Mouse (Mus musculus): ENCODE results near the gene Brd3os.
A peak's percentile ranks its signal among the peaks of the same experiment; 100 is the strongest.

The Brd3os gene

DNA sequence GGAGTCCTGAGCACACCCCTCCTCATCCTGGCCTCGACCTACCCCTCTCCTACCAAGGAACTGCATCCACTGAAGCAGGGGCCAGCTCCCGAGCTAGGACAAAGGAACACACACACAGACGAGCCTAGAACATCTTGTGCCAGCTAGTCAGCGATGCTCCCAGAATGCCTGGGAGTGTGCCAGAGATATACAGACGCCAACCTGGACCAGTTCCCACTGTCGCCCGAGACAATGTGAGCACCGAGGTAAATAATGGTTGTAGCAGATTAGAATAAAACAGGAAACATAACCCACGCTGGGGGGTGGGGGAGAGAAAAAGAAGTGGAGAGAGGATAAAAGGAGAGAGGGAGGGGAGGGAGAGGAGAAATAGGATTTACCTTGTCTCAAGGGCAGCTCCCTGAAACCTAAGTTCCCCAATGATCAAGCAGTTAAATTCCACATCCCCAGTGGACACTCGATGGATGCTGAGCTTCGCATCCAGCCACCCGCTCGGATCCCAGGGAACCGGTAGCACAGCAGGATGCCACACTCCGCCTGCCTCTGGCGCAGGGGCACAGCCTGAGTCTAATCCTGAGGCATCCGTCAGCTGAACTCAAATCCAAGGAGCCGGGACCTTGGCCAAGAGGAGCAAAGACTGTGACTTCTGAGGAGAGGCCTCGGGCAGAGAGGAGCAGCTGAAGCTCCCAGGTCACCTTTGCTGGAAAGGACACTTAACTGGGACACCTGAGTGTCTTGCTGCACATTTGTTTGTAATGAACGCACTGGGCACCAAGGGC, 20.6 kb upstream of the Brd3os start:
- DNase-seq (ENCODE audit: low read depth, low spot score) = no peak

DNA sequence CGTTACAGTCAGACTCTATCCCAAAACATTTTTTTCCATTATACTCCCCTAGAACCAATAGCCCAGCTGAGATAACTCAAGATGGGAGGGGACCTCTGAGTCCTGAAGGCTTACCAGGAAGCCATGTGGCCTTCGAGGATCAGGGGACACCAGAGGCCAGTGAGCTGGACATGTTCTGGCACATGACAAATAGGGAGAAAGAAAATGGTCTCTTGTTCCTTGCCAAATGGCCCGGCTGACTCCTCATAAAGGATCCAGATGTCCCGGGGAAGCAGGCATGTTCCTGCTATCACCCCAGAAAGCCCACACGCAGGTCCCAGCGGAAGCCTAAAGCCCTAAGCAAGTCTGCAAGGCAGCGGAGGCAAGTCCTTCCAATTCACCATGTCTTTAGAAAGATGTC, 18.5 kb upstream of the Brd3os start:
- DNase-seq (ENCODE audit: low read depth, low spot score) = no peak

DNA sequence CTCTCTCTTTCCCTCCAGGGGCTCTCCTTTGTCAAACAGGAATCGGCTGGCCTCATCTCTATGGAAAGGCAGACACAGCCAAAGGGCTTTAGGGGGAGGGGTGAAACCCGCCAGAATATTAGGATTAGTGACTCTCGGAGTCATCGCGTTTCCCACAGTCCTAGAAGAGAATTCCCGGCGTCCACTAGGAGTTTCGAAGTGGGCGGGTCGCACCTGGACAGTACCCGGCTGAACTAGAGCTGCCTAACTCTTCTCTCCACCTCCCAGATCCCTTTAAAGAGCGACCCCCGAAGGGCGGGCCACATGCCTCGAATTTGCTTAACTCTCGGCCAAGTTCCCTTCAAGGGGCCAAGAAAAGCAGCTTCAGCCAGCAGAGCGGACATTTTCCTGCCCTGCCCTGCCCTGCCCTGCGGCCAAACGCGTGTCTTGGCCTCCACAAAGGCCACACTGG, 16.9 kb upstream of the Brd3os start:
- peak; percentile 73 for DNase-seq (ENCODE audit: low read depth, low spot score)

DNA sequence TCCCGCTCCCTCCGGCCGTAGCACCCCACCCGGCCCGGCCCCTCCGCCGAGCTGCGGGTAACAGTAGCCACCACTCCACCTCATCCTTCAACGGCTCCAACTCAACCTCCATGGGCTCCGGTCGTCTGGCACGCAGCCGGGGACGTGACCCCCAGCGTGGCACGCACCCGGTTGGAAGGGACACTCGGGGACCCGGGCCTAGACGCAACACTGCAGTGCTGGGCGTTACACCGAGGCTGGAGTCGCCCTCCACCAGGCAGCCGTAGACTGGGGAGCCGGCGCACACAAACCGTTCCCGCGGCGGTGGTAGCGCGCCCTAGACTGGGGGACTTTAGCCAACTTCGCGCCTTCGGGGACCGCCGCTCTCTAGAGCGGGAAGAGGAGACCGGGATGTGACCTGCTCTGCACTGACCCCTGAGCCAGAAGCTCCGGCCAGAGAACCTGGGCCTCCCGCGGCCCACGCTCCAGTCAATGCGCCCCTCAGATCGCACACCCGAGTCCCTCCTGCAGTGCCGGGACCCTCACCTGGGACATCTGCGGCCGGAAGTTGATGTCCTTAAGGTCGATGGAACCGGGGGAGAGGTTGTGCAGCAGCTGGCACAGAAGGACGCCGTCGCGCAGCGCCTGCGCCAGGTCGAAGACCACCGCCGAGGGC, 16.2 kb upstream of the Brd3os start:
- peak; percentile 54 for DNase-seq (ENCODE audit: low read depth, low spot score)

DNA sequence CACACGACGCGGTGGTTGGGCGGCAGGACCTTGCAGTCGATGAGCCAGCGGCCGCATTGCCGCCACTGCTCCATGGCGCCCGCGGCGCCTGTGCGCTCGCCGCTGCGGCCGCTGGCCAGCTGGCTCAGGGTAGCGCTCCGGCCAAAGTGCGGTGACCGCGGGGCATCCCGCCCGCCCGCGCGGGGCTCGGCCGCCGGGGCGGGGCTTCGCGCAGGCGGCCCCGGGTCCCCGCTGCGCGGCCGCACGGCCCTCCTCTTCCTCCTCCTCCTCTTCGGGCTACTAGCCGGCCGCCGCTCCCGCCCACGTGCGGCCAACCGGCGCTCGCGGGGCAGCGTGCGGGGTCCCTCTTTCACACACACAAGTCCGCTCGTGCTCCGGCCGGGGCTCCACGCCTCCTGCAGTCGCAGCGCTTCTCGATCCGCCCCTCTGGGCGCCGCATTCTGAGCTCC, 15.7 kb upstream of the Brd3os start:
- no peak for DNase-seq (ENCODE audit: low read depth, low spot score)

DNA sequence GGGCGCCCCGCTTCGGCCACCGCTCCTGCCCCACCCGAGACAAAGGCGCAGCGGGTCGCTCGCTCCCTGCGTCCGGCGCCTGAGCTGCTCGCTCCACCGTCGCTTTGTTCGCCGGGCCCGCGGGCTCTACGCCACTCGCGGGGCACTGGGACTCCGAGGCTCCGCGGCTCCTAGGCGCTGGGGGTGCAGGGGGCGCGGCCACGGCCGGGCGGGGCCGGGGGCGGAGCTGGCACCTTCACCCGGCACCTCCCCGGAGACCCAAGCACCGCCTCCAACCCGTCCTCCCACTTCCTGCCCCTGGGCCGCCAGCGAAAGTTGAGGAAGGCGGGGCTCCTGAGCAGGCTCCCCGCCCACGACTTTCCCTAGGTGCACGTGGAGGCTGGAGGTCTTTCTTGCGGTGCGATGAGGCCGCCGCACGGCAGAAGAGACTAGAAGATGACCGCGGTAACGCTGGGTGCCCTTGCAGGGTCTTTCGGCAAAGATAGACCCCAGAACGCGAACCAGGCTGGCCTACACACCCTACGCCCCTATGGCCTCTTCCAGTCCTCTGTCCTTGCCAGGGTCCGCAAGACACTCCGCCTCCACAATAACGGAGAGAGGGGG, 15.2 kb upstream of the Brd3os start, which contains the start of gene Vav2:
Gene Vav2 (minus strand): TSS at position 179 of the 603 bp plus-strand sequence.
- DNase-seq (ENCODE audit: low read depth, low spot score) = peak; percentile 95

DNA sequence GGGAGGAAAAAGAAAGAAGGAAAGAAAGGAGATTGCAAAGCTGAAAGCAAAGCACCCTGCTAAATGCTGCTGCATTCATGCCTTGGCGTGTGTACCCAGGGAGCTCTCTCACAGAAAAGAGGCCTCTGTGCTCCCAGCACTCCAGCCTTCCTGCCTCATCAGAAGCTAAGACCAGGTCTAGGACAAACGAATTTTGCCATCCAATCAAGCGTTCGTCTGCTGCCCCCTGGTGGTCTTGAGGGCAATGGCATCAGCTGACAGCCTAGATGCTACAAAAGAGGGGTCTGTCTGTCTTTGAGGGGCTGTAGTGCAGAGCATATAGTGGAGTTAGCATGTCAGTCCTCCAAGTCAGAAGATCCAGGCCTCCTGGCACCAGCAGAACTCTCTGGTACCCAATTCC, 14.1 kb upstream of the Brd3os start:
- DNase-seq (ENCODE audit: low read depth, low spot score) = peak; percentile 91

DNA sequence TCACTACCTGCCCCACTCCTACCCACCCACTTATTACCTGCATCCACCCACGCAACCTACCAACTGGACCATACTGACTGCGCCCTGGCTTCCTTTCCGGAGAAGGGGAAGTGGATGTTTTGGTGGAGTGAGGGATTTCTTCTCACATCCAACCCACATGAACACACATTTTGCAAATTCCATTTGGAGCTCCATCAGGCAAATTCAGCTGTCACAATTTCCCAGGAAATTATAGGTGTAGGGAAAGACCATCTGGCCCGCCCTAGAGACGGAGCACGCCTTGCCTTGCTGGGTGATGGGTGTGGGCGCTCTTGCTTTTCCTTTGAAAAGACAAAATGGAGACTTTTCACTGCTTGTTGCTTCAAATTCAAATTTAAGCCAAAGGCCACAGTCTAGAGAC, 11.5 kb upstream of the Brd3os start:
- no peak for DNase-seq (ENCODE audit: low read depth, low spot score)

DNA sequence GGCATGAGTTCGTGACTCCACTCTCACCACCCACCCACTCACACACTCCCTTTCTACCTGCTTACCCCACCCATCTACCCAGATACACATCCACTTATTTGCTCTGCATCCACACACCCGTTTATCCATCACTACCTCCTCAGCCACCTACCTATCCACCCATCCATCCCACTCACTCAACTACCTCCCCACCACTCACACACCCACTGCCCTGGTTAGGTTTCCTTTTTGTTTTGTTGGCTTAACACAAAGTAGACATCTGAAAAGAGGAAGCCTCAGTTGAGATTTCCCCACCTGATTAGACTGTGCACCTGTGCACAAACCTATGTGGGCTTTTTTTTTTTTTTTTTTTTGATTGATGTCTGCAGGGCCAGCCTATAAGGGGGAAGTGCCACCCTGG, 9.5 kb upstream of the Brd3os start:
- no peak for DNase-seq (ENCODE audit: low read depth, low spot score)

DNA sequence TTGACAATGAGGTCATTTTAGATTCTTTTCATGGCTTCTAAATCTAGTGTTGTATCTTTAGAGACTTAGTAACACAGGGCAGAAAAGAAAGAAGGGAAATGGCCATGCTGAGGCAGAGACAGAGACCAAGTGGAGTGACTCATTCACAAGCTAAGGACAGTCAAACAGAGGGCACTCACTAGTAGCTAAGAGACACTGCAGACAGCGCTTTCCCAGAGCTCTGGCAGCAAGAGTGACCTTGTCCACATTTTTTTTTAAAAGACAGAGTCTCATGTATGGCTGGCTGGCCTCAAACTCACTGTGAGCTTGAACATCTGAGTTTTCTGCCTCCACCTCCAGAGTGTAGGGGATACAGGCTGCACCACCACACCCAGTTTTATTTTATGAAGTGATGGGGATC, 4.2 kb upstream of the Brd3os start:
- DNase-seq (ENCODE audit: low read depth, low spot score) = no peak

DNA sequence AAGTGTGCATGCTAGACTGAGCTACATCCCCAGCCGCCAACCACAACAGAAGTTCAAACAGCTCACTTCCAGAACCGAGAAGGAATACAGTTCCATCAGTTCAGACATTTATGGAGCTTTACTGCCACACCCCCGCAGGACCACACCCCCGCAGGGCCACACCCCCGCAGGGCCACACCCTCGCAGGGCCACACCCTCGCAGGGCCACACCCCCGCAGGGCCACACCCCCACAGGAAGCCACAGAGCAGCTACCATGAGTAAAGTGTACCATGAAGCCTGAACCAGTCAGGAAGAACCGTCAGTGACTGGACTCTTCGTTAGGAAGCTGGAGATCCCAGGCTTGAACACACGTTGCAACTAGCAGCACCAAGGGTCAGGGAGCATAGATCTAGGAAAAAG, 3.8 kb upstream of the Brd3os start:
- no peak for DNase-seq (ENCODE audit: low read depth, low spot score)

DNA sequence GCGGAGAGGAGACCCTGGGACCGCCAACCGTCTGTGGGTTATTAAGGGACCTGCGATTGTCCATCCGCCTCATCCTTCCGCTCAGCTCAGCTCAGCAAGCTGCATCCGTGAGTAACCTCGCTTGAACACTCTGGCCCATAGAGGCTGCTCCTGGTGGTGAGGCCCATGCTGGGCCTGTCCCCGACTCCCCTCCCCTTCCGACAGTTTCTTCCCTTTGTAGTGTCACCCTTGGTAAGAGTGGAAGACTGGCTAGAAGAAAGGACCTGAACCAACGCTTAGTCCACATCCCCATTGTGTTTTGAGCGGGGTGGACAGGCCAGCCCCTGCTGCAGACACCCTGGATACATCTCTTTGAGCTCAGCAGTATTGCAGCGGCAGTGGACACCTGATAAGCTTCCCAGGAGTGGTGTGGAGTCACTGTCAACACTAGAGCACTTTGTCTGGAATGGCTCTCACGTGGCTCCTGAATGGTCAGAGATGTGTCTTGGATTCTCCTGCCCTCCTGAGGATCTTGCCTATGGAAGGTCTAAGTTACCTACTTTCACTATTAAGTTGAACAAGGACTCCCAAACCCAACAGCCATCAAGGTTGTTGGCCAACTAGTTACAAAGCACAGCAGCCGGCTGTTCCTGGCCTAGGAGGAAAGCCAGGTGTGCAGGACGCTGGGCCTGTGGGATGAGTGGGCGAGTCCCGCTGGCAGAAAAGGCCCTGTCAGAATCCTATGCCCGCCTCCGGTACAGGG, 755 bp downstream of the Brd3os start:
- no peak for DNase-seq (ENCODE audit: low read depth, low spot score)

DNA sequence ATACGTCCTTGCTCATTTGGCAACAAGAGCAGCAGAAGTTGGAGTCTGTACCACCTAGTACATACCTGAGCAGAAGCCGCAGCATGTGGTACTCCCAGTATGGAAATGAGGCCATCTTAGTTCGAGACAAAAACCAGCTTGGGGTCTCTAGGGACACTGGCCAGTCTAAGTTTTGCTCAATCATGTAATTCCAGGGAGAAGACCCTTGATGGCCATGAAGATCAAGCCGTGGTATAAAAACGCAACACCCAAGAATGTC, 1.3 kb downstream of the Brd3os start:
- no peak for DNase-seq (ENCODE audit: low read depth, low spot score)

DNA sequence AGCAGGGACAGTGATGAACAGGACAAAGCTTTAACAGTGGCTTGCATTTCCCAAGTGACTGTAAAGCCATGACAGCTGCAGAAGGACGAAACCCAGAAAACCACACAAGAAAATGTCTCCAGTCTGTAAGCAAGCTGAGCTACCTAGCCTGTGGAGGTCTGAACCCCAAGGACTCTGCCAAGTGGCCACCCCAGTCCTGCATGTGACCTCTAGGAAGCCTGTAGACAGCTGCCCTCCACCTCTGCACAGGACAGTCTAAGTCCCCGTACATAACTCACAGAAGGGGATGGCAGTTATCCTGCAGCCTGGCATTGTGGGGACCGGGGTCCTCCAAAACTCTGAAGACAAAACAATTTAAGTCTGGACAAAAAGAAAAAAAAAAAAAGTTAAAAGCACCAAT, 3.8 kb downstream of the Brd3os start:
- no peak for DNase-seq (ENCODE audit: low read depth, low spot score)

DNA sequence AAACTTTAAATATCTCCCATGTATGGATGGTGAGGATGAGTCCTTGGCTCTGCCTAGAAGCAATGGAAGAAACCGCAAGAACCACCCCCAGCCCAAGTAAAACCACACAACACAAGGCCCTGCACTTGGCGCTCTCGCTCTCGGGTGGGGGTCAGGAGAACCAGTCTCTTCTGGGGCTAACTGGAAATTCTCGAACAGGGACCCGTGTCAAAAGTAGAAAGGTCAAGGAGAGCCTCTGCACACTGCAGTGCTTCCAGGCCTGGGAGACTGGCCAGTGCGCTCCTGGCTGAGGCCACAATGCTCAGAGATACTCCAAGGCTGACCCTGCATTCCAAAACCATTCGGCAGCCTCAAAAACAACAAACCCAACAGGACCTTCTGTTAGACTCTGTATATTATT, 4.7 kb downstream of the Brd3os start:
- DNase-seq (ENCODE audit: low read depth, low spot score) = no peak

DNA sequence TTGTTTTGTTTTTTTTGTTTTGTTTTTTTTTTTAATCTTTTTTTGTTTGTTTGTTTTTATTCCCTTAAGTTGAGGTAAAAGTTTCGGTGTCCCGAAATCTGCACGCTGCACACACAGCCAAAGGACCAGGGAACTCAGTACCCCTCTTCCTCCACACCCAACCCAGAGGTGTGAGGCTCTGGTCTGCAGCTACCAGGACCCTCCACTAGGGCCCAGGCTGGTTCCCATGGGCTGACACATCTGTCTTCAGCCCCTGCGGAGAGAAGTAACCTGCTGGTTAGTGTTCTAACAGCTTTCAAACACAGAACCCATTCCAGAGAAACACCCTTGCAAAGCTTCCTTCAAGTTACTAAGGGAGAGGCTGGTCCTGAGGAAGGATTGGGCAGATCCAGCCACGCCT, 5.7 kb downstream of the Brd3os start:
- DNase-seq (ENCODE audit: low read depth, low spot score) = no peak

DNA sequence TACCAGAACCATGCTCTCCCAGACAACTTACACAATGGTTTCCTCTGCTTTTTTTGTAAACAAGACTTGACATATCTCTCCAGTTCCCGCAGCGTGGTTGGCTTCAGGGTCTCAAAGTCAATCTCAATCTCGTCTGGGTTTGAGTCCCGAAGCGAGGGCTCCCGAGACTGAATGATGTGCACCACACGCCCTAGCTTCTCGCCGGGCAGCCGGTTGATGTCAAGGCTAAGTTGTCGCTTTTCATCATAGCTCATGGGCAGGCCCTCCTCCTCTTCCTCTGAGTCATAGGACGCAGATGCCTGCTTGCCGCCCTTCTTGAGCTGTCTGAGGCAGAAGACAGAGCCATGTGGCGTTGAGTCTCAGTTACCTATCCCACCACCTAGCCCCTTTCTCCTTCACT, 8.1 kb downstream of the Brd3os start:
- no peak for DNase-seq (ENCODE audit: low read depth, low spot score)

DNA sequence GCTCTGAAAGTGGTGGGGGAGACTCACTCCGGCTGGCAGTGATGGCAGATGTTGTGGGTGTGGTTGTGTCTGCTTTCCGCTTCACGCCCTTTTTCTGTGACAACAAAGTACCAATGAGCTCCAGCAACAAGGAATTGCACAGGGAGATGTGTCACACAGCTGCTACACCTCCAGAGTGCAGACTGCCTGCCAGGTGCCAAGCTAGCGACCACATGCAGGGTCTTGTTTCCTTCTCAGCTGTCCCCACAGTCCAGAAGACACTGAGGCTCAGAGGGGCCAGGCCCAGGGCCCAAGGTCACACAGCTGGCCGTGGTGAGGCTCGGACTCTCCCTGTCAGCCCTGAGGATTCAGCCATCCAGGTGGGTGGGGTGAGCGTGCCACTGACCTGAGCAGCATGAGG, 17.6 kb downstream of the Brd3os start:
- DNase-seq (ENCODE audit: low read depth, low spot score) = no peak

DNA sequence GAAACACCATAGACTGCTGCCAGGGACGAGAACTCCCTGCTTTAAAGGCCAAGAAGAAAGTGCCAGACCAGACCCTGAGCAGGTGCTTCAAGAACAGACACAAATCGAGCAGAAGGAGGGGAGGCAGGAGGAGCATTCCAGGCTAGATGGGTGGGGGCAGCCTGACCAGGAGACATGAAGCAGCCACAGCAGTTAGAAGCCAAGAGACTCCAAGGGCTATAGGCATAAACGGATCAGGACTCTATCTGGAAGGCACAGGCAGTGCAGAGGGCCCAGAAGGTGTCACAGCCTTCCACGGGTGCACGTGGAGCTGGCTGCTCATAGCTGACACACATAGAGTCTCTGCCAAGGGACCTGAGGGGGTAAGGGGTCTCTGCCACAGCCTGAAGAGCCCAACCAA, 18.0 kb downstream of the Brd3os start:
- no peak for DNase-seq (ENCODE audit: low read depth, low spot score)

DNA sequence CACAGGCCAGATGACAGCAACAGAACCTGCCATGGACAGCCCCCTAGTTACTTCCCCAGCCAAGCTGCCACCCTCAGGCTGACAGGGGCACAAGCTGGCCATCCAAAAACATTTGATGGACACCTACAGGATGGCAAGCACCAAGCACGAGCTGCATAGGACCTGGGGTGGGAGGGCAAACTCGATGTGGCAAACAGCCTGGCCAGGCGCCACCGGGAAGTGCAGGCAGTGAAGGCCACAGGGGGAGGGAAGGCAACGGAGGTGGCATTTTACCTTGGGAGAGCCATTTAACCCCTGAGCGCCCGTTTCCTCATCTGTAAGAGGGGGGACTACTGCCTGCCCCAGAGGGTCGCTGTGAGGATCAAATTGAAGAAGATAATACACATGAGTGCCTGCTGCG, 18.5 kb downstream of the Brd3os start:
- no peak for DNase-seq (ENCODE audit: low read depth, low spot score)

DNA sequence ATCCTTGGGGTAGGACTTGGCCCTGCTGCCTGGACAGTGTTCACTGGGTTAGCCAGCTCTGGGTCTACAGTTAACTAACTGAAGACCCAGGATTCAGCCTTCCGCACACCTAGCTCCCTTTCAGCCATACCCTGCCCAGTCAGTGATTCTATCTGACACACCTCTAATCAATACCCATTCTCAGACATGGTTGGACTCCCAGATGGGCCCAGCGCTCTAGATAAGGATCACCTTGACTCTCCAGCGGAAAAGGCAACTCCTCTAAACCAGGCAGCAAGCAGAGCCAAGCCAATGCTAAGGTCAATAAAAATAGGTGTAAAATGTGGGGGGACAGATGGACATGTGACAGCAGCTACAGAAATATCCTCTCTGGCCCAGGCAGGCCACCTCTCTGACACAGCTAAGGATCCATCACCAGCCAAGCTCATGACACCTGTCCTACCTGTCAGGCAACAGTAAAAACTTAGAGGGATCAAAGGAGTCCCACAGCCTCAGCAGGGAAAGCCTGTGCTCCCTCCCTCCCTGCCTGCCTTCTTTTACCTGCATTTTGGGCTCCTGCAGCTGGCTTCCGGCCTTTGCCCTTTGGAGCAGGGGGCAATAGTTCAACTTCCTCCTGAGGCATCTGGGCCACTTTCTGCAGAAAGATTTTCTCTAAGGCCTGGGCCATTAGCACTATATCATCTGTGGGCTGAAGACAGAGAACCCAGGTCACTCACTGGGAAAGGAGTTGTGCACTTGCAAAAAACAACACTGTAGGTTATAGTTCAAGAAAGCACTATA, 19.9 kb downstream of the Brd3os start:
- no peak for DNase-seq (ENCODE audit: low read depth, low spot score)

DNA sequence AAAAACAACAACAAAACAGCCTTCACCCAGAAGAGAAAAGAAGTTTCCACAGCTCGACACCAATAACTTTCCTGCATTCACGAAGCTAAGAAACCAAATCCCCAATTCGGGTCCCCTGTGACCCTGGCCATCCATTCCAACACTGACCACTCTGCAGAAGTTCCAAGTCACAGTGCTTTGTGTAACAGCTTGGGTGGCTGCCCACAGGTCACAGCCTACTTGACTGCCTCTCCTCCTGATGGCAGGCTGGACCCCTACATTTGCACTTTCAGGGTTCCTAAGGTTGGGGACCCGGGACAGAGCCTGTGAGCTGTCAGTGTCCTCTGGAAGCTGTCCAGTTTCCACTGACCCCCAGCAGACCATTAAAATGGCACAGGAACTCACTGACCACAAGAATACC, 20.8 kb downstream of the Brd3os start:
- DNase-seq (ENCODE audit: low read depth, low spot score) = no peak

Measured in mesoderm, embryonic 11.5 days (tissue).